Mouse (Mus musculus): ENCODE results near the gene Mlxip. TPM values are rescaled to one million over a fixed set of nuclear protein-coding genes. Genes with fewer than 3 reads are reported as not detected.
A peak's percentile ranks its signal among the peaks of the same experiment; 100 is the strongest.

The Mlxip gene
- total RNA-seq, 4 experiments from 2014 or later, result 17.7 to 23.0 (median 21.0) TPM

- peak; percentile 32 to 55 for DNase-seq (ENCODE audit: low spot score in 2 of 2)
Observed at GRCm38 (mm10) chr5:123431524-123432304, 37.1 kb downstream of the Mlxip start.

GRCm38 (mm10) chr5:123432305-123432874 is 37.8 kb downstream of the Mlxip start:
- DNase-seq (ENCODE audit: low spot score in 2 of 2), result no peak

GRCm38 (mm10) chr5:123436071-123436779 is 41.6 kb downstream of the Mlxip start:
- DNase-seq (ENCODE audit: low spot score in 2 of 2), result no peak

- DNase-seq (ENCODE audit: low spot score in 2 of 2), result peak; percentile 43 to 64
Observed at GRCm38 (mm10) chr5:123436780-123437175, 42.2 kb downstream of the Mlxip start.

- no peak for DNase-seq (ENCODE audit: low spot score in 2 of 2)
Observed at GRCm38 (mm10) chr5:123438381-123438780, 43.8 kb downstream of the Mlxip start.

GRCm38 (mm10) chr5:123439312-123439711 is 44.7 kb downstream of the Mlxip start:
- DNase-seq (ENCODE audit: low spot score in 2 of 2), result no peak

DNA sequence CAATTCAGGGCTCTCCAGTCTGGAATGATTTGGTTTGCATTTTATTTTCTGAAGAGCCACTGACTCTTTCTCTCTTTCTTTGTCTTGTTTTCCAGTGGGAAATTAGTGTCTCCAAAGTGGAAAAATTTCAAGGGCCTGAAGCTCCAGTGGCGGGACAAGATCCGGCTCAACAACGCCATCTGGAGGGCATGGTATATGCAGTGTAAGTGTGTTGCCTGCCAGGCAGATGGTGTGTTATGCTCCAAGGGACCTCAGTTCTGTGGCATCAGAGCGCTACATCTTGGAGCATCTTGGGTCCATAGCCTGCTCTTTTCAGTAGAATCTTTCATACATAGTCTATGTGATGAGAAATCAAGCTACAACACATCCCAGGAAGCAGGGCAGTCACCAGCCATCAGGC is 45.3 kb downstream of the Mlxip start:
- no peak for DNase-seq (ENCODE audit: low spot score in 2 of 2)

DNA sequence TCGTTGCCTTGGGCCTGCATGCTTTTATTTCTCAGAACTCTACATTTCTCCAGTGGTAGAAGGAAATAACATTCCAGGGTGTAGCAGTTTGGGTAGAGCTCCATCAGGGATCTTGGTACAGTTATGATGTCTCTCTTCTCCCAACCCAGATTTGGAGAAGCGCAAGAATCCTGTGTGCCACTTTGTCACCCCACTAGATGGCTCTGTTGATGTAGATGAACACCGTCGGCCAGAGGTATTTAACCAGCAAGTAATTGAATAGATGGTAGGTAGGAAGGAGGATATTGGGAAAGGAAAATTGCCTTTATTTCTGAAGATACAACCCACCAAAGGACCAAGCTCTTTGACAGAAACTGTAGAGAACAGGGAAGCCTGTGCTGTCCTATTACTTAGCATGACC is 46.1 kb downstream of the Mlxip start:
- DNase-seq (ENCODE audit: low spot score in 2 of 2), result no peak

- no peak for DNase-seq (ENCODE audit: low spot score in 2 of 2)
Observed at GRCm38 (mm10) chr5:123442283-123442682, 47.7 kb downstream of the Mlxip start.

GRCm38 (mm10) chr5:123444069-123444468 is 49.5 kb downstream of the Mlxip start:
- peak; percentile 44 to 81 for DNase-seq (ENCODE audit: low spot score in 2 of 2)

DNA sequence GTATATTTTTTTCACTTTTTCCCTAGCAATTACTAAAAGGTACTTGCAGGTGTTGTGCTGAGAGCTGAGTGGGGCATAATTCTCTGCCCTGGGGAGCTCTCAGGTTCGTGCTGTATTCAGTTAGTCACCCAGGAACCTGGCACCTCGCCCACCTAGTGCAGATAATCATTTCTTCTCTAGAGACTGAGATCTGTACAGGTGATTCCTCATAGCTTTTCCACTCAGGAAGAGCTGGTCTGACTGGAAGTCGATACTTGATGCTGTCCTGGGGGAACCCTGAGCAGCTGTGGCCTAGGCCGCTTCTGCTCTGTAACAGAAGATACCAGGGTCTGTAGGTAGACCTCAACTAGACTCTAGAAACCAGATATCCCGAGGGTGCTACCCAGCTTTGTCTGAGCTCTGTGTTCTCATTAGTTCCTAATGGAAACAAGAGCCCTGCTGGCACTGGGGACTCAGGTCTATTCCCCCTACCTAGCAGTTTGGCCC is 50.3 kb downstream of the Mlxip start:
- no peak for DNase-seq (ENCODE audit: low spot score in 2 of 2)

GRCm38 (mm10) chr5:123451886-123452285 is 57.3 kb downstream of the Mlxip start:
- no peak for DNase-seq (ENCODE audit: low spot score in 2 of 2)

- DNase-seq (ENCODE audit: low spot score in 2 of 2), result no peak
Observed at GRCm38 (mm10) chr5:123461420-123461819, 66.8 kb downstream of the Mlxip start.

DNA sequence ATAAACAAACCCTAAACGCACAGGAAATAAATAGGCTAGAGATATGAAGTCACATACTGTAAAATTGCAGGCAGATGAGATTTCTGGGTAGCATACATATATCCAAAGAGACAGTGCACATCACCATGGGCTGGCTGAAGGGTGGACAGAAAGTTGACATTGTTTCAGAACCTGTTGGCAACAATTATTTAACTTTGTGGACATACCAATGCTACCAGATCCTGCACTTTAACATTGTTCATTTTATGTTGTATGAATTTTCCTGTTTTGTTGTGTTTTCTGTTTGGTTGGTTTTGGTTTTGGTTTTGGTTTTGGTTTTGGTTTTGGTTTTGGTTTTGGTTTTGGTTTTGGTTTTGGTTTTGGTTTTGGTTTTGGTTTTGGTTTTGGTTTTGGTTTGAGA is 70.0 kb downstream of the Mlxip start:
- no peak for DNase-seq (ENCODE audit: low spot score in 2 of 2)

GRCm38 (mm10) chr5:123470784-123471400 is 76.3 kb downstream of the Mlxip start:
- DNase-seq (ENCODE audit: low spot score in 2 of 2), result no peak

GRCm38 (mm10) chr5:123473817-123474216 is 79.2 kb downstream of the Mlxip start:
- DNase-seq (ENCODE audit: low spot score in 2 of 2), result no peak

- DNase-seq (ENCODE audit: low spot score in 2 of 2), result no peak
Observed at GRCm38 (mm10) chr5:123487659-123488395, 93.2 kb downstream of the Mlxip start.

DNA sequence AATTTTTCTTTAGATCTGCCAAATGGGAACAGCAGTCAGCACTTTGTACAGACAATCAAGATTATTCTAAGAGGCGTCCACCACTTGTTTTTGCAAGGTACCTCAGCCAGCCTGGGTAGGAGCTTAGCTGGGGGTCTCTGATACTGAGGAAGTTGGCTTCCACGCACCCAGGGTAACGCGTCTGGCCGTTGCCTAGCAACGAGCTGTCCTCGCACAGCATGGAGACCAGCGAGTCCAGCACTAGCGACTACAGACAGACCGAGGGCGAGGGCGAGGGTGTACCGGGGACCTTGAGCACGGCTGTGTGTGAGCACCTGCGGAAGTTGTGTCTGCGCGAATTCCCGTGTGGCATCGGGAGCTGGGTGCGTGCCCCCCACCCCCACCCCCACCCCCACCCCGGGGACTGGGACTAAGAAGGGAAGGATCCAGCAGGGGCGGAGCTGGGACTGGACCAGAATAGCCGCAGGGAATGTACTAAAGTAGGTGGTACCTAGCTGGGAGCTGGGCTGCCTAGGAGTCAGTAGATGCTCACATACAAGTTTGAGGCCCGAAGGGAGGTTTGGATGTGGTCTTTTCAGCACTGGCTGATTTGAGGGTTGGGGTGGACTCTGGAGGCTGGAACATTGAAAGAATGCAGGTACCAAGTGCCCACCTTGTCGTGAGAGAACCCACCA is 94.7 kb downstream of the Mlxip start, which contains the start of the genes Lrrc43 and Il31:
Gene Lrrc43 (plus strand): TSS at position 194 of the 674 bp plus-strand sequence.
Gene Il31 (minus strand): TSS at position 378 of the 674 bp plus-strand sequence.
- no peak for DNase-seq (ENCODE audit: low spot score in 2 of 2)

DNA sequence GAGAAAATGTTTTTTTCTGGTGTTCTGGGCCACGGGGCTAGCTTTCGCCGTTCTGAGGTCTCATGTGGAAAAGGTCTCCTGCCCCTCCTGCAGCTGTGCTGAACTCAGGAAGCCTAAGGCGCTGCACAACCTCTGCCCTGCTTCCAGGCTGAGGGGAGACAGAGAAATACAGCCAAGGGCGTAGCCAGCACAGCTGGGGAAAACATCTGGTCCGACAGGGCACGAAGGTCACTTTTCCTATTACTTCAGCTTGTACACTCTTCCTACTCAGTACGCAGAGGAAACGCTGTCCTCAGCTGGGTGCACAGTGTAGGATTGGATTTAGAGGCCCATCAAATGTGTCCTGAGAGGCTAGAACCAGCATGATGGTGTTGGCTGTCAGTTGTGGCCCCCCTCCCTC is 95.3 kb downstream of the Mlxip start:
- DNase-seq (ENCODE audit: low spot score in 2 of 2), result no peak

DNA sequence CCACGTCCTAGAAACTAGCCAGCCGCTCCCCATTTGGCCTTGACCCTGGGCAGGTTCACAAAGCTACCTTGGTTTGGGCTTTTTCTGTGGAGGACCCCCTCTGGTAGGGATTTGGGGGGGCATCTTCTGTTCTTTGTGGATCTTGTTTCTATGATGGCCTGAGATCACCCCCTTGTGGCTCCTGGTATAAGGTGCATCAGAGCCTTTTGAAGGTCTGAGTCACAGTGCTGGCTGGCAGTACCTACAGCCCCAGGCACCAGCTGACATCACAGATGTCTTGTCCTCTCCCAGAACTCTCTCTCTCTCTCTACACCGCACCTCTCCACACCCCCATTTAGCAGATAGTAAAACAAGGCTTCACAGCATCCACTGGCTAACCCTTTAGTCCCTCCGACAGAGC is 105.1 kb downstream of the Mlxip start:
- peak; percentile 48 to 63 for DNase-seq (ENCODE audit: low spot score in 2 of 2)

Measured in layer of hippocampus, adult 8-10 months (tissue).